Mouse (Mus musculus): ENCODE measurements around the gene Rab11fip4.

DNA sequence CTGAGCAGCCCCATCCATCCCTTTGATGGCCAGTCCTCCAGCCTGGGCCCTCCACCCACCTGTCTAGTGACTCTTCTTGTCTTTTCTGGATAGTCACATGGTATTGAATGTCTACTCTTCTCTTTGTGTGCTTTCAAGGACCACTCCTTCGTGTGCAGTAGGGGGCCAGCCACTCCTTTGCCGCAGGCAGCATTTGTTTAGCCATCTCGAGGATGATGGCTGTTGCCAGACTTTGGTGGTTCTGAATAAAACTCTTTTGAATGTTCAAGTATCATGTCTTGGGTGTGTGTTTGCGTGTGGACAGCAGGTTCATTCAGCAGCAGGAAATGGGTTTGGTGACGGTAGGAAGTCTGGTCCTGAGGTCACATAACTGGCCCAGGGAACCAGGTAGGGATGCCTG lies 140.5 kb downstream of the Rab11fip4 start:
- no peak for TF ChIP-seq CTCF (IDR thresholded peaks at IDR 0.05; ENCODE audit: borderline replicate concordance, insufficient read depth, low read depth, low read length)
- TF ChIP-seq POLR2A (IDR thresholded peaks at IDR 0.05; ENCODE audit: borderline replicate concordance, insufficient read depth, low read length), result no peak
